Mouse (Mus musculus): ENCODE data around the gene Pelo. TPM values are rescaled to one million over a fixed set of nuclear protein-coding genes. Genes with fewer than 3 reads are reported as not detected.

Gene Pelo
- polyA plus RNA-seq, 1 experiment from 2014 or later, result 4.9 TPM

- WGBS, result 69% methylated on average over 3 of the region's 3 CpGs
- Histone ChIP-seq H3K9me3 (ENCODE audit: control insufficient read depth, low read length) (no peaks in the 10 kb centered on the region), H3K4me2 (replicated peaks; ENCODE audit: low read depth) (no peak overlapping the region), H3K27me3 (ENCODE audit: control insufficient read depth, insufficient read depth, low read length) (no peaks in the 10 kb centered on the region), H3K36me3 (ENCODE audit: control insufficient read depth, insufficient read depth, low read length) (no peaks in the 10 kb centered on the region), H3K4me1 (replicated peaks; ENCODE audit: control insufficient read depth, insufficient read depth) (no peaks in the 10 kb centered on the region), H3K4me3 (ENCODE audit: low read depth, low read length) (no peak overlapping the region), H3K27ac (replicated peaks) (no peak overlapping the region), H3K9ac (ENCODE audit: low read length) (no peak overlapping the region)
- ATAC-seq (ENCODE audit: low FRiP score, low TSS enrichment) (no peak), DNase-seq (ENCODE audit: low spot score) (no peak)
- TF ChIP-seq EP300 (optimal IDR thresholded peaks at IDR 0.05), result no peak
- TF ChIP-seq CTCF (IDR thresholded peaks at IDR 0.05; ENCODE audit: low read depth), result no peak
These were observed 27.1 kb upstream of the Pelo start for GRCm38 (mm10) chr13:115116930-115117621.

- Histone ChIP-seq H3K4me1 (replicated peaks; ENCODE audit: control insufficient read depth, insufficient read depth) (no peaks in the 10 kb centered on the region), H3K27ac (replicated peaks) (no peak overlapping the region), H3K9me3 (ENCODE audit: control insufficient read depth, low read length) (no peaks in the 10 kb centered on the region), H3K4me3 (ENCODE audit: low read depth, low read length) (no peak overlapping the region), H3K4me2 (replicated peaks; ENCODE audit: low read depth) (no peak overlapping the region), H3K36me3 (ENCODE audit: control insufficient read depth, insufficient read depth, low read length) (no peaks in the 10 kb centered on the region), H3K9ac (ENCODE audit: low read length) (no peak overlapping the region), H3K27me3 (ENCODE audit: control insufficient read depth, insufficient read depth, low read length) (no peaks in the 10 kb centered on the region)
- TF ChIP-seq CTCF (IDR thresholded peaks at IDR 0.05; ENCODE audit: low read depth) (no peak), EP300 (optimal IDR thresholded peaks at IDR 0.05) (no peak)
- ATAC-seq (ENCODE audit: low FRiP score, low TSS enrichment) (no peak), DNase-seq (ENCODE audit: low spot score) (no peak)
- WGBS, result 58% methylated on average over 4 of the region's 4 CpGs
These were observed 19.6 kb upstream of the Pelo start for GRCm38 (mm10) chr13:115109628-115110027.

GRCm38 (mm10) chr13:115107436-115107835 is 17.4 kb upstream of the Pelo start:
- H3K36me3 ChIP-seq (ENCODE audit: control insufficient read depth, insufficient read depth, low read length), result no peaks in the 10 kb centered on the region
- no peaks in the 10 kb centered on the region for H3K9me3 ChIP-seq (ENCODE audit: control insufficient read depth, low read length)
- no peaks in the 10 kb centered on the region for H3K27me3 ChIP-seq (ENCODE audit: control insufficient read depth, insufficient read depth, low read length)
- H3K4me3 ChIP-seq (ENCODE audit: low read depth, low read length), result no peak overlapping the region
- no peaks in the 10 kb centered on the region for H3K4me1 ChIP-seq (replicated peaks; ENCODE audit: control insufficient read depth, insufficient read depth)
- no peak overlapping the region for H3K27ac ChIP-seq (replicated peaks)
- 72% methylated on average over 8 of the region's 8 CpGs for WGBS
- TF ChIP-seq EP300 (optimal IDR thresholded peaks at IDR 0.05), result no peak
- TF ChIP-seq CTCF (IDR thresholded peaks at IDR 0.05; ENCODE audit: low read depth), result no peak
- no peak for ATAC-seq (ENCODE audit: low FRiP score, low TSS enrichment)
- no peak overlapping the region for H3K9ac ChIP-seq (ENCODE audit: low read length)
- no peak overlapping the region for H3K4me2 ChIP-seq (replicated peaks; ENCODE audit: low read depth)
- DNase-seq (ENCODE audit: low spot score), result no peak

- H3K4me2 ChIP-seq (replicated peaks; ENCODE audit: low read depth), result no peak overlapping the region
- DNase-seq (ENCODE audit: low spot score), result no peak
- H3K4me3 ChIP-seq (ENCODE audit: low read depth, low read length), result no peak overlapping the region
- ATAC-seq (ENCODE audit: low FRiP score, low TSS enrichment), result no peak
- WGBS, result 78% methylated on average over 10 of the region's 10 CpGs
- no peak overlapping the region for H3K27ac ChIP-seq (replicated peaks)
- no peaks in the 10 kb centered on the region for H3K9me3 ChIP-seq (ENCODE audit: control insufficient read depth, low read length)
- TF ChIP-seq EP300 (optimal IDR thresholded peaks at IDR 0.05), result no peak
- TF ChIP-seq CTCF (IDR thresholded peaks at IDR 0.05; ENCODE audit: low read depth), result no peak
- H3K4me1 ChIP-seq (replicated peaks; ENCODE audit: control insufficient read depth, insufficient read depth), result no peaks in the 10 kb centered on the region
- no peak overlapping the region for H3K9ac ChIP-seq (ENCODE audit: low read length)
- no peaks in the 10 kb centered on the region for H3K36me3 ChIP-seq (ENCODE audit: control insufficient read depth, insufficient read depth, low read length)
- H3K27me3 ChIP-seq (ENCODE audit: control insufficient read depth, insufficient read depth, low read length), result no peaks in the 10 kb centered on the region
These were observed 16.2 kb upstream of the Pelo start for GRCm38 (mm10) chr13:115106183-115106582.

GRCm38 (mm10) chr13:115102754-115103153 is 12.8 kb upstream of the Pelo start:
- ATAC-seq (ENCODE audit: low FRiP score, low TSS enrichment) (no peak), DNase-seq (ENCODE audit: low spot score) (no peak)
- H3K4me2 ChIP-seq (replicated peaks; ENCODE audit: low read depth), result no peak overlapping the region
- H3K27me3 ChIP-seq (ENCODE audit: control insufficient read depth, insufficient read depth, low read length), result no peaks in the 10 kb centered on the region
- H3K36me3 ChIP-seq (ENCODE audit: control insufficient read depth, insufficient read depth, low read length), result no peaks in the 10 kb centered on the region
- no peak overlapping the region for H3K9ac ChIP-seq (ENCODE audit: low read length)
- no peaks in the 10 kb centered on the region for H3K9me3 ChIP-seq (ENCODE audit: control insufficient read depth, low read length)
- no peak overlapping the region for H3K4me3 ChIP-seq (ENCODE audit: low read depth, low read length)
- 0 out of 2 replicates have a peak overlapping the region, but pooled peaks have one; percentile 24 for H3K27ac ChIP-seq (replicated peaks)
- TF ChIP-seq CTCF (IDR thresholded peaks at IDR 0.05; ENCODE audit: low read depth) (0 out of 2 replicates have a peak, but pooled peaks have one; percentile 14), EP300 (optimal IDR thresholded peaks at IDR 0.05) (no peak)
- H3K4me1 ChIP-seq (replicated peaks; ENCODE audit: control insufficient read depth, insufficient read depth), result no peaks in the 10 kb centered on the region
- WGBS, result 94% methylated on average over 2 of the region's 2 CpGs

- TF ChIP-seq EP300 (optimal IDR thresholded peaks at IDR 0.05), result no peak
- peak; percentile 59 for TF ChIP-seq CTCF (IDR thresholded peaks at IDR 0.05; ENCODE audit: low read depth)
- Histone ChIP-seq H3K4me2 (replicated peaks; ENCODE audit: low read depth) (peak within 1 kb of the TSS; percentile 56), H3K4me1 (replicated peaks; ENCODE audit: control insufficient read depth, insufficient read depth) (no peaks in the 10 kb centered on the region), H3K36me3 (ENCODE audit: control insufficient read depth, insufficient read depth, low read length) (no peaks in the 10 kb centered on the region), H3K4me3 (ENCODE audit: low read depth, low read length) (peak within 1 kb of the TSS; percentile 60), H3K9ac (ENCODE audit: low read length) (peak within 1 kb of the TSS; percentile 94), H3K27ac (replicated peaks) (peak within 1 kb of the TSS; percentile 92), H3K9me3 (ENCODE audit: control insufficient read depth, low read length) (no peaks in the 10 kb centered on the region), H3K27me3 (ENCODE audit: control insufficient read depth, insufficient read depth, low read length) (no peaks in the 10 kb centered on the region)
- DNase-seq (ENCODE audit: low spot score) (peak; percentile 85), ATAC-seq (ENCODE audit: low FRiP score, low TSS enrichment) (peak; percentile 91)
- WGBS, result under 1% methylated on average over 39 of the region's 39 CpGs
These were observed 11.6 kb upstream of the Pelo start, which contains the start of the genes Gm49395 and Itga1 for GRCm38 (mm10) chr13:115101355-115102191. Gm49395 (minus strand) TSS chr13:115101921. Itga1 (minus strand) TSS chr13:115101964.

All from stomach, postnatal 0 days (tissue).